Mouse (Mus musculus) stomach, postnatal 0 days (tissue): ENCODE measurements at regions not wholly inside any gene's neighbourhood (a gene's known extent, or its start where the extent isn't known, plus 50 kb on each side); places are given as distances from the start of the nearest gene placed in this dataset.
A peak's percentile ranks its signal among the peaks of the same experiment; 100 is the strongest.

Source experiments
- ATAC-seq: fragments of 200-750 bp; cut with Nextera tagmentation; 2 replicates; pipeline ENCODE4 v1.8.0; 2017; ENCODE audit not compliant: low FRiP score, low TSS enrichment
- DNase-seq: peaks from one replicate; pipeline ENCODE4 v3.0.0-alpha.2; 2016; ENCODE audit warnings: low spot score
- H3K27ac ChIP-seq: fragments of 300-500 bp; sonication (generic); replicated peaks from 2 replicates; pipeline ENCODE4 v1.5.1; 2014; ENCODE audit warnings: mild to moderate bottlenecking, control low read depth
- H3K27me3 ChIP-seq: fragments of 300-500 bp; sonication (generic); 2 replicates; pipeline ENCODE4 v1.6.1; 2014; ENCODE audit warnings: low read length; ENCODE audit not compliant: control insufficient read depth, insufficient read depth
- H3K36me3 ChIP-seq: fragments of 300-500 bp; sonication (generic); 2 replicates; pipeline ENCODE4 v1.6.1; 2014; ENCODE audit warnings: low read length, mixed read lengths; ENCODE audit not compliant: control insufficient read depth, insufficient read depth
- H3K4me1 ChIP-seq: fragments of 300-500 bp; sonication (generic); replicated peaks from 2 replicates; pipeline ENCODE4 v1.6.1; 2014; ENCODE audit warnings: antibody characterized with exemption; ENCODE audit not compliant: control insufficient read depth, insufficient read depth
- H3K4me2 ChIP-seq: fragments of 300-500 bp; sonication (generic); replicated peaks from 2 replicates; pipeline ENCODE4 v1.6.1; 2014; ENCODE audit warnings: low read depth, mild to moderate bottlenecking, control low read depth, moderate library complexity
- H3K4me3 ChIP-seq: fragments of 300-500 bp; sonication (generic); 2 replicates; pipeline ENCODE4 v1.5.1; 2014; ENCODE audit warnings: low read depth, low read length, control low read depth
- H3K9ac ChIP-seq: fragments of 300-500 bp; sonication (generic); 2 replicates; pipeline ENCODE4 v1.6.1; 2014; ENCODE audit warnings: mild to moderate bottlenecking, low read length, control low read depth, mixed read lengths
- H3K9me3 ChIP-seq: fragments of 300-500 bp; sonication (generic); 2 replicates; pipeline ENCODE4 v1.6.1; 2016; ENCODE audit warnings: low read length; ENCODE audit not compliant: control insufficient read depth
- CTCF ChIP-seq: IDR thresholded peaks from 2 replicates; pipeline ENCODE4 v1.5.1; 2016; ENCODE audit warnings: antibody characterized with exemption, low read depth, mild to moderate bottlenecking, moderate library complexity
- EP300 ChIP-seq: optimal IDR thresholded peaks from 2 replicates; pipeline ENCODE3; 2016; ENCODE audit warnings: antibody characterized with exemption
- WGBS: fragments of 180-500 bp; shearing (Covaris S2); extraction: QIAGEN DNeasy Blood & Tissue Kit; methylation state at CpG from one replicate; pipeline ENCODE4 v1.1.7; 2014; 5-methylcytosine and 5-hydroxymethylcytosine counted together

DNA sequence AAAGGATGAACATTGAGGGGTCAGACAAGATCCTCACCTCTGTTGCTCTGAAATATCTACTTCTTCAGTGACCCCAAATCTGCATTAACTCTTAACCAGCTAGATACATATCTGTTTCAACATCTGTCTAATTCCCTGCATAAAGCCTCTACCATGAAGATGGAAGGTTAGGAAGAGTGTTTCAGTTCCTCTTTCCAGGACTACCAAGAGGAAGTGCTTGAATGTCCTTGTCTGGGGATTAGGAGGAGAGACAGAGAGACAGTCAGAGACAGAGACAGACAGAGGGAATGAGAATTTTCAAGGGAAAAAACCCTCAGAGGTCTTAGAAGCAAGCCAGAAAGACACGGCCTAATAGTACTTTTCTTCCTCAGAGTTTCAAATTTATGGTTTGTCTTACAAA is 70.8 kb upstream of the Maf start:
- ATAC-seq: no peak
- TF ChIP-seq EP300: no peak
- no peak for TF ChIP-seq CTCF
- H3K4me1 ChIP-seq: no peaks in the 10 kb centered on the region
- no peaks in the 10 kb centered on the region for H3K27me3 ChIP-seq
- H3K9ac ChIP-seq: no peak overlapping the region
- no peak for DNase-seq
- H3K27ac ChIP-seq: no peak overlapping the region
- no peaks in the 10 kb centered on the region for H3K36me3 ChIP-seq
- WGBS: 88% methylated on average over 1 of the region's 1 CpGs
- no peaks in the 10 kb centered on the region for H3K9me3 ChIP-seq
- no peak overlapping the region for H3K4me2 ChIP-seq
- H3K4me3 ChIP-seq: no peak overlapping the region

DNA sequence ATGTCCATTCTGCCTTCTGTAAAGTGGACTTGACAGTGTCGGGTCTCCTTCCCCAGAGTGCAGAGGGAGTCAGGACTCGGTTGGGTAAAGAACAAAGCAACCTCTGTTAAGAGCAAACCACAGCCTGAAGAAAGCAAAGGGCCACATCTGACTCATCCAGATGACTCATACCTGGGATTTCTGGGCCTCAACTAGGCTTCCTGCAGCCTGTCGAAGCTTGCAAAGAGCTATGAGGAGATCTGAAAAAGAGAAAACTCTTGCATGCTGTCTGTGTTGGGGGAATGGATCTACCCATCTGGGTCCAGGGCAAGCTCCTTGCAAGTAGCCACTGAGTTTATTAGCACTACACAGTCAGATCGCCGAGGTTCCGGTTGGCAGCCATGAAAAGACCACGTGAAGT is 63.5 kb upstream of the Maf start:
- WGBS: 60% methylated on average over 7 of the region's 7 CpGs
- Histone ChIP-seq H3K27me3 (no peaks in the 10 kb centered on the region), H3K9me3 (no peaks in the 10 kb centered on the region), H3K27ac (no peak overlapping the region), H3K4me2 (no peak overlapping the region), H3K4me3 (no peak overlapping the region), H3K9ac (no peak overlapping the region), H3K4me1 (peaks cover 5% of the 10 kb centered on the region; the same call in 1 of the 2 replicates), H3K36me3 (no peaks in the 10 kb centered on the region)
- ATAC-seq (peak; percentile 78), DNase-seq (peak; percentile 44)
- TF ChIP-seq CTCF (no peak), EP300 (no peak)

DNA sequence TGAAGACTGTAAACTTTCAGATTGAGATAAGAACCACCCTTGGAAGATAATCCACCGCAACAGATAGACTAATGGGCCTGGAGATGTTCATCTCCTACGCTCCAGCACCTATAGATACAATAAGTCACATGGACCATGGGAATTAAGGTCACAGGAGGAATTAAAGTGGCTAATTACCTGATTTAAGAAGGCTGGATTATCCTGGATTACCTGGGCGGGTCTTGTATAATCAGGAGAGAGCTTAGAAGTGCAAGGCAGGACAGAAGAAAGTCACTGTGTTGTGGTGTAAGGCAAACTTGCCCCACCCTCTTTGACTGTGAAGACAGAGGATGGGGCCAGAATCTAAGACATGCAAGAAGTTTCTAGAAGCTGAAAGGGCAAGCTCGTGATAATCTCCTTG is 61.0 kb upstream of the Maf start:
- no peak overlapping the region for H3K4me2 ChIP-seq
- no peak overlapping the region for H3K27ac ChIP-seq
- WGBS: 83% methylated on average over 4 of the region's 4 CpGs
- DNase-seq (no peak), ATAC-seq (no peak)
- H3K9ac ChIP-seq: no peak overlapping the region
- H3K4me1 ChIP-seq: peaks cover 6% of the 10 kb centered on the region; the same call in 1 of the 2 replicates
- H3K9me3 ChIP-seq: no peaks in the 10 kb centered on the region
- TF ChIP-seq CTCF (no peak), EP300 (no peak)
- H3K4me3 ChIP-seq: no peak overlapping the region
- H3K27me3 ChIP-seq: no peaks in the 10 kb centered on the region
- no peaks in the 10 kb centered on the region for H3K36me3 ChIP-seq

DNA sequence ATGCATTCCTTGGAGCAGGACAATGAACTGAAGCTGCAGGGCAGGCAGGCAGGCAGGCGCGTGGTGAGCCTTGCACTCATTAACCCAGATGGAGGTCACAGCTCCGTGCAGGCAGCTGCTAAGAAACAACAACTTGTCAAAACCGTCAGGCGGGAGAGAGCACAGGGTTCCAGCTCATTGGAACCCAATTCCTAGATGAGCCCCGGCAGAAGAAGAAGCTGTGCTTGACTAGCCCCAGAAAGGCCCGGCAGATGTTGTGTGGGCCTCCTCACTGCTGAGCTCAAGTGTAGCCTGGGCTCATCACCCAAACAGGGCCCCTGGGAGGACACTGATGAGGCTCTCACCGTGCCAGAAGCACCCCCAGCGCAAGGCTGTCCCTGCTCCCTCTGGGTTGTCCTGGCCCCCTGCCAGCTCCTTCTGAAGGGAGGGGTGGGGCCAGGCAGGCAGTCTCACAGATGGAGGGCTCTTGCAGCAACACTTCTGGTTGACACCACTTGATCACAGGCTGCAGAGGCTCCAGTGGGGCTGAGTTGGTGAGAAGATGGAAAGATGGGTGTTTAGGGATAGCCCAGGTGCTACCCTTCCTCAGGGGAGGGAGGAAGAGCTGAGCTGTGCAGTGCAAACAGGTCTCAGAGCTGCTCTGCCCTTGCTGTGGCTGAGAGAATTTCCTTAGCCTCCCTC is 58.8 kb upstream of the Maf start:
- no peaks in the 10 kb centered on the region for H3K27me3 ChIP-seq
- peak; percentile 54 for DNase-seq
- H3K9ac ChIP-seq: peak overlapping the region; percentile 23; the same call in 1 of the 2 replicates
- no peak overlapping the region for H3K4me2 ChIP-seq
- peak; percentile 68; the same call in 1 of the 2 replicates for ATAC-seq
- no peaks in the 10 kb centered on the region for H3K36me3 ChIP-seq
- WGBS: 15% methylated on average over 9 of the region's 9 CpGs
- no peak overlapping the region for H3K4me3 ChIP-seq
- H3K27ac ChIP-seq: peak overlapping the region; percentile 35; the same call in 1 of the 2 replicates
- no peak for TF ChIP-seq CTCF
- no peak for TF ChIP-seq EP300
- H3K4me1 ChIP-seq: peaks cover 6% of the 10 kb centered on the region; the same call in 1 of the 2 replicates
- no peaks in the 10 kb centered on the region for H3K9me3 ChIP-seq

DNA sequence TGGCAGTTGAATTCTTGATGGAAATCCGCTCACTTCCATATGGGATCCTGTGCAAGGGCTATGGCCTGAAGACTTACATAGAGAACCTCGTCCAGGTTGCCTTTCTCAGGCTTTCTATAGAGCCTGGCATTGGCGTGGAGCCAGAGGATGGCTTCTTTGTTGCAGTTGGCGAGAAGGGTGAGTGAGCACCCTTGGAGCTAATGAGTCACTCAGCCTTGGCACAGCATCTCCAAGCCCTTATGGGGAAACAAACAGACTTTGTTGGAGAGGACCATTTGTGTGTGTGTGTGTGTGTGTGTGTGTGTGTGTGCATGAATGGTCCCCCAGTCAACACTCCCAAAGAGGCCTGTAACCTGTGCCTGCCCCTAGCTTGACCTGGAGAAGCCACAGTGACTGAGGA is 57.0 kb upstream of the Maf start:
- H3K27me3 ChIP-seq: no peaks in the 10 kb centered on the region
- TF ChIP-seq CTCF: no peak
- TF ChIP-seq EP300: no peak
- 78% methylated on average over 4 of the region's 4 CpGs for WGBS
- DNase-seq (peak; percentile 20), ATAC-seq (no peak)
- no peak overlapping the region for H3K4me2 ChIP-seq
- peaks cover 6% of the 10 kb centered on the region; the same call in 1 of the 2 replicates for H3K4me1 ChIP-seq
- no peak overlapping the region for H3K4me3 ChIP-seq
- H3K36me3 ChIP-seq: no peaks in the 10 kb centered on the region
- no peaks in the 10 kb centered on the region for H3K9me3 ChIP-seq
- H3K9ac ChIP-seq: no peak overlapping the region
- H3K27ac ChIP-seq: no peak overlapping the region

DNA sequence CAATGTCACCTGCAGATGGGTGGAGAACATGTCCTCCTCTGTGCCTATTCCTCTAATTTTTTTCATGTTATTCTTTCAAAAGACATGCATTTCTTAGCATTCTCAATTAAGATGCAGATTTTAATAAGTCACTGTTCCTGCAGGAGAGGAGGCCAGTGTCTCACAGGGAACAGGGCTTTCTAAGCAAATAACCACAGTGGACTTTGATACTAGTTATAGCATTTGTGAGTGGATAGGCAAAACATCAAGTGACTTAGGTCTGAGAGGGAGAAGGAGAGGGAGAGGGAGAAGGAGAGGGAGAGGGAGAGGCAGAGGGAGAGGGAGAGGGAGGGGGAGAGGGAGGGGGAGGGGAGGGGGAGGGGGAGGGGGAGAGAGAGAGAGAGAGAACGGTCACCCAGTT is 50.4 kb upstream of the Maf start:
- Histone ChIP-seq H3K27me3 (no peaks in the 10 kb centered on the region), H3K4me2 (no peak overlapping the region), H3K27ac (no peak overlapping the region), H3K36me3 (no peaks in the 10 kb centered on the region), H3K4me1 (0 out of 2 replicates have a peak, but pooled peaks cover 3% of the 10 kb centered on the region), H3K9me3 (no peaks in the 10 kb centered on the region), H3K9ac (no peak overlapping the region), H3K4me3 (no peak overlapping the region)
- no peak for TF ChIP-seq EP300
- TF ChIP-seq CTCF: no peak
- 89% methylated on average over 1 of the region's 1 CpGs for WGBS
- no peak for ATAC-seq
- DNase-seq: no peak
